Mouse (Mus musculus) erythroid progenitor cell, adult 5-6 weeks (primary cell): ENCODE measurements around the gene Olfr101. TPM values are rescaled to one million over a fixed set of nuclear protein-coding genes. Genes with fewer than 3 reads are reported as not detected.

Source experiments
- ATAC-seq: replicated peaks from 2 replicates; pipeline ENCODE4 v1.8.0; 2016; ENCODE audit warnings: moderate number of reproducible peaks, mild to moderate bottlenecking, moderate TSS enrichment, inconsistent platforms; ENCODE audit not compliant: poor library complexity, low FRiP score, severe bottlenecking
- total RNA-seq, 2 experiments: library from RNA; stranded (forward) in 1 of 2; stranded (reverse) in 1 of 2; fragments of 150-400 nt in 1 of 2; fragments of 186-747, 209-891 nt in 1 of 2; gene quantifications; 2 replicates each; pipeline versions ENCODE4 v1.2.3 to v1.2.4; 2015 to 2017; ENCODE audit warnings: low replicate concordance in 2 of 2

Gene Olfr101
- total RNA-seq (2015; ENCODE audit: low replicate concordance) (not detected in 2 replicates), total RNA-seq (2017; ENCODE audit: low replicate concordance) (not detected in 2 replicates)

DNA sequence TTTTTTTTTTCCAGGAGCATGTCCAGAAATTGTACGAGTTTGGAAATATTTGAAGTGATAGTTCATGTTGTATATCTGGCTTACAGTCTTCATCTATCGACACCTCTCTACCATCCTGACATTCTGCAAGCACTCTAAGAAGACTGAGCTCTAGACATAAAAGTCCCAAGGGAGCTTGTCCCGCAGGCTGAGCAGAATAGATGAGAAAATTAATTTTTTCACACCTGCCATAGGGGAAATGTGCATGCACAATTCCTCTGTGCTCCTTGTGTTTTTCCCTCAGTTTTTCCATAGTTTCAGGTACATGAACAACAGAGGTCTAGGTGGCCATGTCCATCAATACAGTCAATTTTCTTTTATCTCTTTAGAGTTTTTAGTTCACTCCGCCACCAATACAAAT, at the start of gene Olfr101:
Gene Olfr101 (minus strand): TSS at position 101 of the 400 bp plus-strand sequence.
- no peak for ATAC-seq

DNA sequence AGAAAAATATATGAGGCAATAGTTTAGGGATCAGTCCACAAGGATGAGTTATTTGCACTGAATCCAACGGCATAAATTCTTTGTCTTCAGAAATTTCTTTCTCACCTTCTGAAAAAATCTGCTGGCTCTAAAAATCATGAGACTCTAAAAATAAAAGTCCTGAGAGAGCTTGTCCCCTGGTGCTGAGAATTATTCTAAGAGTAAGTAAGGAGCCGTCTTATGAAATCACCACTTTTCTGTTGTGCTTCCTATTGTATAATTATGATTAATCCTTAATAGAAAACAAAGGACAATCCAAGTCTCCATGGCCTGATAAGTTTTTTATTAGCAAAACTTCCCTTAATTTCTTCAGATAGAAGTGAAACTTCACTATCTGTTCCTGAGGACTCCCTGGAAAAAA, 35.5 kb upstream of the Olfr101 start, which contains the start of gene Olfr103:
Gene Olfr103 (minus strand): TSS at position 101 of the 400 bp plus-strand sequence.
- no peak for ATAC-seq

DNA sequence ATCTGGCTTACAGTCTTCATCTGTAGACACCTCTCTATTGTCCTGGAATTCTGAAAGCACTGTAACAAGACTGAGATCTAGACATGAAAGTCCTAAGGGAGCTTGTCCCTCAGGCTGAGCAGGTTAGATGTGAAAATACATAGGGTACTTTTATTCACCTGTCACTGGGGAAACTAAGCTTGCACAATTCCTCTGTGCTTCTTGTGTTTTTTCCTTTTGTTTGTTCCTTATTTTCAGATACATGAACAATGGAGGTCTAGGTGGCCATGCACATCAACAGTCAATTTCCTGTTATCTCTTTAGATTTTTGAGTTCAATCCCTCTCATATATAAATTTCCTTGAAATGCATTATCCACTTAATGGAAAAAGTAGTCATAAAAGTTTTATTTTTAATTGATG, 12.8 kb upstream of the Olfr101 start, which contains the start of gene Olfr102:
Gene Olfr102 (minus strand): TSS at position 101 of the 400 bp plus-strand sequence.
- ATAC-seq: no peak

DNA sequence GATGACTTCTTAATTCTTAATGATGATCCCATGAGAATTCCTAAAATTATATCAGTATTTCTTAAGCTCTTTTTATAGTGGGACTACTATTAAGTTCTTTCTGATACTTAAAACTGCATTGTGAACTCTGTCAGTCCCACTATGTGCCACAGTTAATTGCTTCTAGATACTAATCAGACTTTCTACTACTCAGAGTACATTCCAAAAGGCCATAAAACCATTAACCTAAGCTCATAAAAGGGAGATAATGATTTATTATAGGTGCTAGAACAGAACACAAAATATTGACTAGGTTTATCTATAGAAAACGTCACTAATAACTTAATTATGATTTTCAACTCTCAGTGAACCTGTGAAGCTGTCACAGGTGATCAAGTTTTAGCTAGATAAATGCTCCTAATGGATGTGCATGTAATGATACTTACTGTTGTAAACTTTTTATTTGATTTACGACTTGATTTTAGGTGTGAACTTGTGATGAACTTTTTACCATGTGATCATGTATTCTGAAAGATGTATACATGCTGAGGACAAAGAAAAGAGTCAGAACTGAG, 6.1 kb upstream of the Olfr101 start:
- no peak for ATAC-seq

DNA sequence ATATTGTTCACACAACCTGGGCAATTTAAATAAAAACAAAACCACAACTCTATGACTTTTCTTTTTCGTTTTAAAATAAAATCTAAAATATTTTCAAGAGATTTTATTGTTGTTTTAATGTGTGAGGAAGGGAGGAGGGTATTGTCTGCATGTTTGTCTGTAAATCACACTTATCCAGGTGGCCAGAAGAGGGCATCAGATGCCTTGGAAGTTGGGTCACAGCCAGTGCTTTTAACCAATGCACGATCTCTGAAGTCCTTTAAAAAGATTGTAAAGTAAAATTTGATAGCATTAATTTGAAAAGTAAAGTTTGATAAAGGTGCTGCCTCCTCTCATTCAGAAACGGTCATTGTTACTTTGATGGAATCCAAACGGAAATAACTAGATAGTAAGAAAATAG, 4.4 kb upstream of the Olfr101 start:
- no peak for ATAC-seq

DNA sequence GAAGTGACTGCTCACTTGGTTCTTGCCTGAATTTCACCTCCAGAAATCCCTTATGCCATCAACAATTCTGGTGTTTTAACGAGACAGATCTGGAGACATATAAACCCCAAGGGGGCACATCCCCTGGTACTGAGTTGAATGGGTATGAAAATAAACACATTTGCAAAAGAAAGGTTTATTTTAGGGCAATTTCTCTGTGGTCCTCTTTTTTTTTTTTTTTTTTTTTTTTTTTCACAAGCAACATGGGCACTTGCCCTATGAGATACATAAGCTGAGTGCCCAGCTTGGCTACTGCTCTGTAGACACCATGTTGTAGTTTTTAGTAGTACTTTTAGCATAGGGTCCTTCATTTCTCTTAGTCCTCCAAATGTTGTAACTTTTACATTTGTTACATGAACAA, 20.8 kb downstream of the Olfr101 start, which contains the start of gene Olfr99:
Gene Olfr99 (minus strand): TSS at position 101 of the 400 bp plus-strand sequence.
- ATAC-seq: no peak

DNA sequence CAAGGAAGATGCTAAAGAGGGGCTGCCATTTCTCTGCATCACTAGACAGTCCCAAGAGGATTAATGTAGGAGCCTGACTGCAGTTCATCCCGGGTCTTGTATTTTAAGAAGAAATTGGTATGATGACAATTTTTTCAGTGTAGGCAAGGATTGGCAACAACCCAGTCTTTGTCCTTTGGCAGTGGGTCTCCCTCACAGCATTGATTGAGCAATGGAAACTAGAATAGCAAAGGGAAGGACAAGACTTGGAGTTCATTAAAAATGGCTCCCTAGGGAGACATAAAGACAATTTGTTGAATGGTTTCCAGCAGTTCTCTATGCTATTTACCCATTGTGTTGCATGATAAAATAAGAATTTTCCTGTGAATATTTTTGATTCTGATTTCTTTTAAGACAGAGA, 23.8 kb downstream of the Olfr101 start:
- no peak for ATAC-seq

DNA sequence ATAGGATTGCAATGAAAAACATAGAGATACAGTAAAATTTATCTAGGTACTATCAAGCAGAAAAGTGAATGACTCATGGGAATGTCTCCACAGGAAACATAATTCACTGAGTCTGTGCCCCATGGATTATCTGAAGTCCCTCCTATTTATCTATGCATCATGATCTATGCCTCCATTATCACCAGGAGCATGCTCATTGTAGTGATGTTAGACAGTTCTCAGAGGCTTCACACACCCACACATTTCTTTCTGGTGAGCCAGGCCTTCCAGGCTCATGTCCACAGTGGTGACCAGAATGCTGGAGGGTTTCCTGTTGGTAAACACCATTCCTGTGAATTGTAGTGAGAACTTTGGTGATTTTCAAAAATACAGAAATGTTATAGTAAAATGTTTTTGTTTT, 27.5 kb downstream of the Olfr101 start:
- ATAC-seq: no peak

DNA sequence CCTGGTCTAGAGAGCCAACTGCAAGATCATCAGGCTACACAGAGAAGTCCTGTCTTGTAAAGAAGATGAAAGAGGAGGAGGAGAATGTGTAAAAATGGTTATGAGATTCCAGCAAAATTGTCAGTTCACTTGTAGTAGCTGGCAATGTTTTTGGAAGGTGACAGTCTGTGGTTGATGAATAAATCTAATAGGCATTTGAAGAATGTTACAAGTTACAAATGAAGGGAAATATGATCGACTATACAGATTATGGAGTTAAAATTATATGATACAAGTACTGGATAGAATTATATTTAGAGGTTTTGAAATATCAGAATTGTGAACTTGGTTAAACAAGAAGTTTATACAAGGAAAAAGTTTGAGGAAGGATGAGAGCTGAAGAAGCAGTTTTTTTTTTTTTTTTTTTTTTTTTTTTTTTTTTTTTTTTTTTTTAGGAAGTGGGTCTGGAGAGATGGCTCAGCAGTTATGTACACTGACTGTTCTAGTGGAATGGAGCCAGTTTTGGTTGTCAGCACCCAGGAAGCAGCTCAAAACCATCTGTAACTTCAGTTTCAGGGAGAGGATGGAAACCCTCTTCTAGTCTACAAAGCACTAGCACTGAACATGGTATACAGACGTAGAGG, 28.4 kb downstream of the Olfr101 start:
- ATAC-seq: no peak

DNA sequence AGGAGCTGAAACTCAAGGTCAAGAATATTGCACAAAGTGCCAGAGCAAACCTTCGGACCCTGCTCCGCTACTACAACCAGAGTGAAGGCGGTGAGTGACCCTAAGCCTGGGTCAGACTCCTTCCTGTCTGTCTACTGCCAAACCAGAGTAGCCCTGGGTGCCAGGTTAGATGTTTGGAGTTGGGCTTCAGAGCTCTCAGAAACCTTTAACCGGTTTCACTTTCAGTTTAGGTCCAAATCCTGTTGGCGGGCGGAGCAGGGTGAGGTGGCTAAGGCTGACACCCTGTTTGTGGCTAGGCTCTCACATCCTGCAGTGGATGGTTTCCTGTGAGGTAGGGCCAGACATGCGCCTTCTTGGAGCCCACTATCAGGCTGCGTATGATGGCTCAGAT, 33.4 kb downstream of the Olfr101 start:
- peak; percentile 54 for ATAC-seq

DNA sequence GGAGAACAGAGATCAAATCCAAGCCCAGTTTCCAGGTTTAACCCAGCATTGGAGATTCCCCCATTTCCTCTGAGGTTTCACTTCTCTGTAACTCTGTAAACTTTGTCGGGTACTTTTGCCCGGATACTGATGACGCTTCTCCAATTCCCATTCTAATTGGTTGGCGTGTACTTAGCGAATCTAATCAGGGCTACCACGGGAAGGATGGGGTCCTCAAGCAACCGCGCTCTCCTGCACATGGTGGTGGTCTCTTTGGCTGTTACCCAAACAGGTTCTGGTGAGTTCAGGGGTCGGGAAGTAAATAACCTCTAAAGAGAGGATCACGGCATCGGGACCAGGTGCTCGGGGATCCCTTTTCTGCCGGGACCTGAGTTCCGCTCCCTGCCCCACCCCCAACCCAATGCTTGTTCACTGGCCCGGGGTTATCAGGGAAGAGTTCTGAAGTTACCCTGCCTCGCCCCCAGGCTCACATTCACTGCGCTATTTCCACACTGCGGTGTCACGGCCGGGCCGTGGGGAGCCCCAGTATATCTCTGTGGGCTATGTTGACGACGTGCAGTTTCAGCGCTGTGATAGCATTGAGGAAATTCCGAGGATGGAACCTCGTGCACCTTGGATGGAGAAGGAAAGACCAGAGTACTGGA, 33.9 kb downstream of the Olfr101 start, which contains the start of gene H2-M3:
Gene H2-M3 (plus strand): TSS at position 163 of the 644 bp plus-strand sequence.
- ATAC-seq: peak; percentile 80

DNA sequence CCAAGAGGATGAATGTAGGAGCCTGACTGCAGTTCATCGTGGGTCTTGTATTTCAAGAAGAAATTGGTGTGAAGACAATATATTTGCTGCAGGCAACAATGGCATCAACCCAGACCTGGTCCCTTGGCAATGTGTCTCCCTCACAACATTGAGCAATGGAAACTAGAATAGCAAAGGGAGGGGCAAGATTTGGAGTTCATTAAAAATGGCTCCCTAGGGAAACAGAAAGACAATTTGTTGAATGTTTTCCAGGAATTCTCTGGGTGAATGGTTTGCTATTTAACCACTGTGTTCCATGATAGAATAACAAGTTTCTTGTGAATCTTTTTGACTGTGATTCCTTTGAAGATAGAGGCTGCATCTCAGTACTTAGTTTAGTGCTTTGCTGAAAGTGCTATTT, 40.5 kb downstream of the Olfr101 start, which contains the start of gene Olfr98:
Gene Olfr98 (minus strand): TSS at position 124 of the 400 bp plus-strand sequence.
- ATAC-seq: no peak

DNA sequence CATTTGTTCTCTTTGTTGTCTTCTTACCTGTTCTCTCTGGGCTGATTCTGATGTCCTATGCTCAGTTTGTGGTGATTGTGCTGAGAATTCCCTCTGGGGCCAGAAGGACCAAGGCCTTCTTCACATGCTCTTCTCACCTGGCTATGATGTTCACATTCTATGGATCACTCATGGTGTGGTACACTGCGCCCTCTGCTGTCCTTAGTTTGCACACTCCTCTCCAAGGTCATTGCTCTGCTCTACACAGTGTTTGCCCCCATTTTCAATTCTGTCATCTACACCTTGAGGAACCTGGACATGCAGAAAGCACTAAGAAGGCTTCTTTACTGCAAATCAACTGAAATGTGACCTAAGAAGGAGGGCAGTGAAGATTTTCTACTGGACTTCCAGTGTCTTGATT, 53.6 kb downstream of the Olfr101 start:
- ATAC-seq: no peak

DNA sequence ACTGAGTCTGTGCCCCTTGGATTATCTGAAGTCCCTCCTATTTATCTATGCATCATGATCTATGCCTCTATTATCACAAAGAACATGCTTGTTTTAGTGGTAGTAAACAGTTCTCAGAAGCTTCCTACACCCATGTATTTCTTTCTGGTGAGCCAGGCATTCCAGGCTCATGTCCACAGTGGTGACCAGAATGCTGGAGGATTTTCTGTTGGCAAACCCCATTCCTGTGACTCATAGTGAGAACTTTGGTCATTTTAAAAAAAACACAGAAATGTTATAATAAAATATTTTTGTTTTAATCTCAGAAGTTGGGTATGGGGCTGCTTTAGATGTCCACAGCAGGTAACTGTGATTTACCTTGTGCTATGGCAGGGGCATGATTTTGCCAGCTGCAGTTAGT, 54.7 kb downstream of the Olfr101 start:
- ATAC-seq: no peak

Other genes starting within 250 kb of the Olfr101 start
- not detected in 2 replicates for gene Olfr90, start 215.8 kb downstream of the Olfr101 start, total RNA-seq (2015; ENCODE audit: low replicate concordance)
- not detected in 2 replicates for gene Olfr90, start 215.8 kb downstream of the Olfr101 start, total RNA-seq (2017; ENCODE audit: low replicate concordance)
- not detected in 2 replicates for gene Olfr91, start 206.0 kb downstream of the Olfr101 start, total RNA-seq (2015; ENCODE audit: low replicate concordance)
- not detected in 2 replicates for gene Olfr91, start 206.0 kb downstream of the Olfr101 start, total RNA-seq (2017; ENCODE audit: low replicate concordance)
- not detected in 2 replicates for gene Olfr92, start 184.2 kb downstream of the Olfr101 start, total RNA-seq (2015; ENCODE audit: low replicate concordance)
- not detected in 2 replicates for gene Olfr92, start 184.2 kb downstream of the Olfr101 start, total RNA-seq (2017; ENCODE audit: low replicate concordance)
- gene Olfr93, start 142.8 kb downstream of the Olfr101 start, total RNA-seq (2015; ENCODE audit: low replicate concordance): not detected in 2 replicates
- not detected in 2 replicates for gene Olfr93, start 142.8 kb downstream of the Olfr101 start, total RNA-seq (2017; ENCODE audit: low replicate concordance)
- gene Ubd, start 110.4 kb downstream of the Olfr101 start, total RNA-seq (2015; ENCODE audit: low replicate concordance): 4.0 TPM in 1 of 2 replicates, not detected in the other
- gene Ubd, start 110.4 kb downstream of the Olfr101 start, total RNA-seq (2017; ENCODE audit: low replicate concordance): 4.5 and 8.9 TPM in 2 replicates
- gene Olfr94, start 103.3 kb downstream of the Olfr101 start, total RNA-seq (2015; ENCODE audit: low replicate concordance): not detected in 2 replicates
- gene Olfr94, start 103.3 kb downstream of the Olfr101 start, total RNA-seq (2017; ENCODE audit: low replicate concordance): not detected in 2 replicates
- gene Olfr95, start 91.2 kb downstream of the Olfr101 start, total RNA-seq (2015; ENCODE audit: low replicate concordance): not detected in 2 replicates
- not detected in 2 replicates for gene Olfr95, start 91.2 kb downstream of the Olfr101 start, total RNA-seq (2017; ENCODE audit: low replicate concordance)
- not detected in 2 replicates for gene Olfr96, start 84.2 kb downstream of the Olfr101 start, total RNA-seq (2015; ENCODE audit: low replicate concordance)
- gene Olfr96, start 84.2 kb downstream of the Olfr101 start, total RNA-seq (2017; ENCODE audit: low replicate concordance): not detected in 2 replicates
- not detected in 2 replicates for gene Olfr97, start 67.0 kb downstream of the Olfr101 start, total RNA-seq (2015; ENCODE audit: low replicate concordance)
- not detected in 2 replicates for gene Olfr97, start 67.0 kb downstream of the Olfr101 start, total RNA-seq (2017; ENCODE audit: low replicate concordance)
- gene Olfr98, start 40.6 kb downstream of the Olfr101 start, total RNA-seq (2015; ENCODE audit: low replicate concordance): not detected in 2 replicates
- gene Olfr98, start 40.6 kb downstream of the Olfr101 start, total RNA-seq (2017; ENCODE audit: low replicate concordance): not detected in 2 replicates
- 1.3 TPM in 1 of 2 replicates, not detected in the other for gene H2-M3, start 34.1 kb downstream of the Olfr101 start, total RNA-seq (2015; ENCODE audit: low replicate concordance)
- gene H2-M3, start 34.1 kb downstream of the Olfr101 start, total RNA-seq (2017; ENCODE audit: low replicate concordance): 5.3 and 6.8 TPM in 2 replicates
- not detected in 2 replicates for gene Olfr99, start 20.9 kb downstream of the Olfr101 start, total RNA-seq (2015; ENCODE audit: low replicate concordance)
- gene Olfr99, start 20.9 kb downstream of the Olfr101 start, total RNA-seq (2017; ENCODE audit: low replicate concordance): not detected in 2 replicates
- not detected in 2 replicates for gene Olfr102, start 12.7 kb upstream of the Olfr101 start, total RNA-seq (2015; ENCODE audit: low replicate concordance)
- gene Olfr102, start 12.7 kb upstream of the Olfr101 start, total RNA-seq (2017; ENCODE audit: low replicate concordance): not detected in 2 replicates
- not detected in 2 replicates for gene Olfr103, start 35.4 kb upstream of the Olfr101 start, total RNA-seq (2015; ENCODE audit: low replicate concordance)
- not detected in 2 replicates for gene Olfr103, start 35.4 kb upstream of the Olfr101 start, total RNA-seq (2017; ENCODE audit: low replicate concordance)
- not detected in 2 replicates for gene Olfr104-ps, start 55.3 kb upstream of the Olfr101 start, total RNA-seq (2015; ENCODE audit: low replicate concordance)
- gene Olfr104-ps, start 55.3 kb upstream of the Olfr101 start, total RNA-seq (2017; ENCODE audit: low replicate concordance): not detected in 2 replicates
- gene Olfr105-ps, start 74.7 kb upstream of the Olfr101 start, total RNA-seq (2015; ENCODE audit: low replicate concordance): not detected in 2 replicates
- not detected in 2 replicates for gene Olfr105-ps, start 74.7 kb upstream of the Olfr101 start, total RNA-seq (2017; ENCODE audit: low replicate concordance)
- gene Olfr106-ps, start 86.1 kb upstream of the Olfr101 start, total RNA-seq (2015; ENCODE audit: low replicate concordance): not detected in 2 replicates
- gene Olfr106-ps, start 86.1 kb upstream of the Olfr101 start, total RNA-seq (2017; ENCODE audit: low replicate concordance): not detected in 2 replicates
- gene Olfr107, start 94.9 kb upstream of the Olfr101 start, total RNA-seq (2015; ENCODE audit: low replicate concordance): not detected in 2 replicates
- not detected in 2 replicates for gene Olfr107, start 94.9 kb upstream of the Olfr101 start, total RNA-seq (2017; ENCODE audit: low replicate concordance)
- gene Olfr108, start 141.2 kb upstream of the Olfr101 start, total RNA-seq (2015; ENCODE audit: low replicate concordance): not detected in 2 replicates
- gene Olfr108, start 141.2 kb upstream of the Olfr101 start, total RNA-seq (2017; ENCODE audit: low replicate concordance): not detected in 2 replicates
- not detected in 2 replicates for gene Olfr109, start 154.6 kb upstream of the Olfr101 start, total RNA-seq (2015; ENCODE audit: low replicate concordance)
- not detected in 2 replicates for gene Olfr109, start 154.6 kb upstream of the Olfr101 start, total RNA-seq (2017; ENCODE audit: low replicate concordance)
- not detected in 2 replicates for gene H2-M2, start 179.2 kb upstream of the Olfr101 start, total RNA-seq (2015; ENCODE audit: low replicate concordance)
- gene H2-M2, start 179.2 kb upstream of the Olfr101 start, total RNA-seq (2017; ENCODE audit: low replicate concordance): not detected in 2 replicates
- not detected in 2 replicates for gene Olfr110, start 188.2 kb upstream of the Olfr101 start, total RNA-seq (2015; ENCODE audit: low replicate concordance)
- gene Olfr110, start 188.2 kb upstream of the Olfr101 start, total RNA-seq (2017; ENCODE audit: low replicate concordance): not detected in 2 replicates
- not detected in 2 replicates for gene Olfr111, start 203.7 kb upstream of the Olfr101 start, total RNA-seq (2015; ENCODE audit: low replicate concordance)
- gene Olfr111, start 203.7 kb upstream of the Olfr101 start, total RNA-seq (2017; ENCODE audit: low replicate concordance): not detected in 2 replicates